Mouse (Mus musculus): ENCODE measurements around the gene BC029722.

DNA sequence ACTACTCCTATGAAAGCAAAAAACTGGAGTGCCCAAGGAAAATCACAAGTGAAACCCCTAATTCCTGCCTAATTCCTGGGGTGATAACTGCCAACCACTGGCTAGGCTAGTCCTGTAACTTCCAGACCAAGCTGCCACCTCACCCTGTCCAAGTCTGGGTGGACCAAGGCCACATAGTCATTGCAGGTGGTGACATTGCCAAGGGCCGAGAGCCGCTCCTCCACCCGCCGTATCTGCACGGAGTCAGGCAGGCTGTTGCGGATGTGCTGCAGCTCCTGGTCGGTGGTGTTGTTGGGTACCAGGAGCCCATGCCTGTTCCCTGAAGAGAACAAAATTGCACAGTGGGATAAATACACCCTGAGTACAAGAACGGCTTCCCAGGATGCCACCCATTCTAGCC, 4.5 kb upstream of the BC029722 start:
- TF ChIP-seq POLR2A (IDR thresholded peaks at IDR 0.05; ENCODE audit: extremely low read depth, insufficient read depth, low read length), result no peak
- no peak for TF ChIP-seq CTCF (IDR thresholded peaks at IDR 0.05; ENCODE audit: low read depth, low read length)

Measured in liver, adult 2 months (tissue).